Mouse (Mus musculus): Measurements from ENCODE around the gene Tbc1d30. TPM values are rescaled to one million over a fixed set of nuclear protein-coding genes. Genes with fewer than 3 reads are reported as not detected.

The Tbc1d30 gene
- polyA plus RNA-seq, 1 experiment from 2014 or later = 4.1 TPM

- no peak overlapping the region for H3K4me3 ChIP-seq (ENCODE audit: low read depth, low read length)
- no peak overlapping the region for H3K9ac ChIP-seq (ENCODE audit: low read length)
- peaks cover 5% of the 10 kb centered on the region; the same call in 1 of the 2 replicates for H3K4me1 ChIP-seq (replicated peaks; ENCODE audit: control insufficient read depth, insufficient read depth)
- no peak overlapping the region for H3K4me2 ChIP-seq (replicated peaks; ENCODE audit: low read depth)
- no peaks in the 10 kb centered on the region for H3K36me3 ChIP-seq (ENCODE audit: control insufficient read depth, insufficient read depth, low read length)
- 42% methylated on average over 11 of the region's 11 CpGs for WGBS
- TF ChIP-seq EP300 (optimal IDR thresholded peaks at IDR 0.05) (no peak), CTCF (IDR thresholded peaks at IDR 0.05; ENCODE audit: low read depth) (no peak)
- H3K27ac ChIP-seq (replicated peaks) = no peak overlapping the region
- ATAC-seq (ENCODE audit: low FRiP score, low TSS enrichment) (no peak), DNase-seq (ENCODE audit: low spot score) (no peak)
- no peaks in the 10 kb centered on the region for H3K27me3 ChIP-seq (ENCODE audit: control insufficient read depth, insufficient read depth, low read length)
- H3K9me3 ChIP-seq (ENCODE audit: control insufficient read depth, low read length) = no peaks in the 10 kb centered on the region
Measured at GRCm38 (mm10) chr10:121309123-121309655, 41.9 kb downstream of the Tbc1d30 start.

GRCm38 (mm10) chr10:121305441-121305840 is 45.6 kb downstream of the Tbc1d30 start:
- no peak overlapping the region for H3K4me3 ChIP-seq (ENCODE audit: low read depth, low read length)
- peaks cover 3% of the 10 kb centered on the region; the same call in 1 of the 2 replicates for H3K4me1 ChIP-seq (replicated peaks; ENCODE audit: control insufficient read depth, insufficient read depth)
- no peaks in the 10 kb centered on the region for H3K27me3 ChIP-seq (ENCODE audit: control insufficient read depth, insufficient read depth, low read length)
- DNase-seq (ENCODE audit: low spot score) (no peak), ATAC-seq (ENCODE audit: low FRiP score, low TSS enrichment) (peak; percentile 36; the same call in 1 of the 2 replicates)
- no peak overlapping the region for H3K4me2 ChIP-seq (replicated peaks; ENCODE audit: low read depth)
- WGBS = 38% methylated on average over 5 of the region's 5 CpGs
- H3K9me3 ChIP-seq (ENCODE audit: control insufficient read depth, low read length) = no peaks in the 10 kb centered on the region
- no peak overlapping the region for H3K9ac ChIP-seq (ENCODE audit: low read length)
- no peaks in the 10 kb centered on the region for H3K36me3 ChIP-seq (ENCODE audit: control insufficient read depth, insufficient read depth, low read length)
- TF ChIP-seq CTCF (IDR thresholded peaks at IDR 0.05; ENCODE audit: low read depth) (peak; percentile 43), EP300 (optimal IDR thresholded peaks at IDR 0.05) (no peak)
- H3K27ac ChIP-seq (replicated peaks) = no peak overlapping the region

GRCm38 (mm10) chr10:121303559-121303958 is 47.5 kb downstream of the Tbc1d30 start:
- TF ChIP-seq EP300 (optimal IDR thresholded peaks at IDR 0.05) = no peak
- TF ChIP-seq CTCF (IDR thresholded peaks at IDR 0.05; ENCODE audit: low read depth) = no peak
- H3K27me3 ChIP-seq (ENCODE audit: control insufficient read depth, insufficient read depth, low read length) = no peaks in the 10 kb centered on the region
- H3K9ac ChIP-seq (ENCODE audit: low read length) = no peak overlapping the region
- H3K4me1 ChIP-seq (replicated peaks; ENCODE audit: control insufficient read depth, insufficient read depth) = no peaks in the 10 kb centered on the region
- WGBS = 74% methylated on average over 3 of the region's 3 CpGs
- H3K4me3 ChIP-seq (ENCODE audit: low read depth, low read length) = no peak overlapping the region
- H3K9me3 ChIP-seq (ENCODE audit: control insufficient read depth, low read length) = no peaks in the 10 kb centered on the region
- no peak overlapping the region for H3K27ac ChIP-seq (replicated peaks)
- H3K4me2 ChIP-seq (replicated peaks; ENCODE audit: low read depth) = no peak overlapping the region
- no peaks in the 10 kb centered on the region for H3K36me3 ChIP-seq (ENCODE audit: control insufficient read depth, insufficient read depth, low read length)
- DNase-seq (ENCODE audit: low spot score) = no peak
- ATAC-seq (ENCODE audit: low FRiP score, low TSS enrichment) = no peak

- H3K9me3 ChIP-seq (ENCODE audit: control insufficient read depth, low read length) = no peaks in the 10 kb centered on the region
- H3K4me1 ChIP-seq (replicated peaks; ENCODE audit: control insufficient read depth, insufficient read depth) = no peaks in the 10 kb centered on the region
- no peaks in the 10 kb centered on the region for H3K27me3 ChIP-seq (ENCODE audit: control insufficient read depth, insufficient read depth, low read length)
- ATAC-seq (ENCODE audit: low FRiP score, low TSS enrichment) (no peak), DNase-seq (ENCODE audit: low spot score) (no peak)
- WGBS = 83% methylated on average over 14 of the region's 14 CpGs
- no peak overlapping the region for H3K9ac ChIP-seq (ENCODE audit: low read length)
- H3K4me2 ChIP-seq (replicated peaks; ENCODE audit: low read depth) = no peak overlapping the region
- TF ChIP-seq CTCF (IDR thresholded peaks at IDR 0.05; ENCODE audit: low read depth) = no peak
- TF ChIP-seq EP300 (optimal IDR thresholded peaks at IDR 0.05) = no peak
- no peak overlapping the region for H3K4me3 ChIP-seq (ENCODE audit: low read depth, low read length)
- no peak overlapping the region for H3K27ac ChIP-seq (replicated peaks)
- H3K36me3 ChIP-seq (ENCODE audit: control insufficient read depth, insufficient read depth, low read length) = no peaks in the 10 kb centered on the region
Measured at GRCm38 (mm10) chr10:121301868-121302267, 49.2 kb downstream of the Tbc1d30 start.

DNA sequence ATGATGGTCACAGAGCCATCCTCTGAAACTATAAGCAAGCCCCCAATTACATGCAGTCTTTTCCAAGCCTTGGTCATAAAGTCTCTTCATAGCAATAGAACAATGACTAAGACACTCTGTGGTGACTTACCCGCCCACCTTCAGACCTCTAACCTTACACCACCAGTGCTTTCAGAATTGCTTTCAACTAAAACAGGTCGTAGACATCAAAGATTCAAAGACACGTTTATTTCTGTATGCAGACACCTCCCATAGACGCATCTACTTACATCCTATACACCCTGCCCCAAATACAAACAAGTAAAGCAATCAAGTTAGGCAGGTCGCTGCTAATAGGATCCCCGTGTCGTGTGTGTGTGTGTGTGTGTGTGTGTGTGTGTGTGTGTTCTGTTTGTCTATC is 50.4 kb downstream of the Tbc1d30 start:
- 61% methylated on average over 7 of the region's 7 CpGs for WGBS
- TF ChIP-seq CTCF (IDR thresholded peaks at IDR 0.05; ENCODE audit: low read depth) = no peak
- no peak for TF ChIP-seq EP300 (optimal IDR thresholded peaks at IDR 0.05)
- no peaks in the 10 kb centered on the region for H3K9me3 ChIP-seq (ENCODE audit: control insufficient read depth, low read length)
- no peak overlapping the region for H3K9ac ChIP-seq (ENCODE audit: low read length)
- H3K27me3 ChIP-seq (ENCODE audit: control insufficient read depth, insufficient read depth, low read length) = no peaks in the 10 kb centered on the region
- DNase-seq (ENCODE audit: low spot score) (no peak), ATAC-seq (ENCODE audit: low FRiP score, low TSS enrichment) (no peak)
- no peak overlapping the region for H3K4me3 ChIP-seq (ENCODE audit: low read depth, low read length)
- H3K4me2 ChIP-seq (replicated peaks; ENCODE audit: low read depth) = no peak overlapping the region
- no peaks in the 10 kb centered on the region for H3K36me3 ChIP-seq (ENCODE audit: control insufficient read depth, insufficient read depth, low read length)
- H3K27ac ChIP-seq (replicated peaks) = no peak overlapping the region
- no peaks in the 10 kb centered on the region for H3K4me1 ChIP-seq (replicated peaks; ENCODE audit: control insufficient read depth, insufficient read depth)

GRCm38 (mm10) chr10:121297054-121297701 is 53.9 kb downstream of the Tbc1d30 start:
- Histone ChIP-seq H3K9me3 (ENCODE audit: control insufficient read depth, low read length) (no peaks in the 10 kb centered on the region), H3K36me3 (ENCODE audit: control insufficient read depth, insufficient read depth, low read length) (no peaks in the 10 kb centered on the region), H3K4me3 (ENCODE audit: low read depth, low read length) (0 out of 2 replicates have a peak overlapping the region, but pooled peaks have one; percentile 3), H3K9ac (ENCODE audit: low read length) (no peak overlapping the region), H3K4me2 (replicated peaks; ENCODE audit: low read depth) (peak overlapping the region; percentile 42), H3K27ac (replicated peaks) (no peak overlapping the region), H3K27me3 (ENCODE audit: control insufficient read depth, insufficient read depth, low read length) (no peaks in the 10 kb centered on the region), H3K4me1 (replicated peaks; ENCODE audit: control insufficient read depth, insufficient read depth) (no peaks in the 10 kb centered on the region)
- 21% methylated on average over 25 of the region's 25 CpGs for WGBS
- ATAC-seq (ENCODE audit: low FRiP score, low TSS enrichment) = peak; percentile 73
- peak; percentile 67 for DNase-seq (ENCODE audit: low spot score)
- peak; percentile 35; the same call in 1 of the 2 replicates for TF ChIP-seq CTCF (IDR thresholded peaks at IDR 0.05; ENCODE audit: low read depth)
- no peak for TF ChIP-seq EP300 (optimal IDR thresholded peaks at IDR 0.05)
